Mouse (Mus musculus): ENCODE measurements around the gene Wdr73. TPM values are rescaled to one million over a fixed set of nuclear protein-coding genes. Genes with fewer than 3 reads are reported as not detected.

Gene Wdr73
- polyA plus RNA-seq, 1 experiment from 2014 or later: 36.3 TPM

DNA sequence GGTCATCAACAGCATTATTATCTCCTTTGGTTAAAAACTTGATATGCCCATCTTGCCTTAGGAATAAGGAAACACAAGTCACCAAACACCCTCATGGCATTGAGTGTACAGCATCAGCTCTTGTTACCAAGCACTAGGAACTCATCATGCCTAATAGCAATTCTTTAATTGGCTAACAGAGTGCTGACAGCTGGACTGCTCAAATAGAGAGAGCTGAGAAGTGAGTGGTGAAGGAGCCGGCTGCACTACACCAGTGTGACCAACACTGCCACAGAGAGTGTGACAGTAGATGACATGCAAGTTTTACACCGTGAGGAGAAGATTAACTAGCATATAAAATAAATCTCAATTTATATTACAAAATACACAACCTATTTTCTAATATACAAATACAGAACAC is 22.1 kb upstream of the Wdr73 start:
- WGBS: 85% methylated on average over 2 of the region's 2 CpGs
- Histone ChIP-seq H3K27me3 (ENCODE audit: control insufficient read depth, insufficient read depth, low read depth, low read length) (no peaks in the 10 kb centered on the region), H3K27ac (ENCODE audit: low read length) (no peak overlapping the region), H3K4me1 (ENCODE audit: control insufficient read depth, insufficient read depth, low read length) (no peaks in the 10 kb centered on the region), H3K4me2 (ENCODE audit: low read length) (no peak overlapping the region), H3K9me3 (replicated peaks; ENCODE audit: control insufficient read depth, low read length, poor library complexity, severe bottlenecking) (no peaks in the 10 kb centered on the region), H3K36me3 (ENCODE audit: control insufficient read depth, insufficient read depth, low read length) (peaks cover 17% of the 10 kb centered on the region), H3K4me3 (ENCODE audit: low read depth, low read length) (no peak overlapping the region), H3K9ac (ENCODE audit: low read depth, low read length) (no peak overlapping the region)
- no peak for ATAC-seq

DNA sequence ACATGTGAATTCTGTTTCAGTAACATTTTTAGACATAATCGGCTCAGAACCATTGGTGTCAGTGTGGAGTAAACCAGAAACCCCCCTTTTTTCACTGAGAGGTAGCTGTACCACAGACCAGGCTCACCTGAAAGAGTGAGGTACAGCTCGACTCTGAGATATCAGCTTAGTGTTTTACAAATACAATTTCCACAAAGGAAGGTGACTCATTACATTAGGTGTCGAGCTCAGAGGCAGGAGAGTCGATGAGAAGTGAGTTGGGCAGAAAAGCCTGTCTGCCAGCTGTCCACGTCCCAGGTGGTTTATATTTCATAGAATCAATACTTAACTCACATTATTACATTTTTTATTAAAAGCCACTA is 18.6 kb upstream of the Wdr73 start:
- ATAC-seq: no peak
- Histone ChIP-seq H3K9me3 (replicated peaks; ENCODE audit: control insufficient read depth, low read length, poor library complexity, severe bottlenecking) (no peaks in the 10 kb centered on the region), H3K36me3 (ENCODE audit: control insufficient read depth, insufficient read depth, low read length) (peaks cover 17% of the 10 kb centered on the region), H3K27me3 (ENCODE audit: control insufficient read depth, insufficient read depth, low read depth, low read length) (no peaks in the 10 kb centered on the region), H3K27ac (ENCODE audit: low read length) (no peak overlapping the region), H3K9ac (ENCODE audit: low read depth, low read length) (no peak overlapping the region), H3K4me3 (ENCODE audit: low read depth, low read length) (no peak overlapping the region), H3K4me2 (ENCODE audit: low read length) (no peak overlapping the region), H3K4me1 (ENCODE audit: control insufficient read depth, insufficient read depth, low read length) (no peaks in the 10 kb centered on the region)
- 91% methylated on average over 5 of the region's 5 CpGs for WGBS

DNA sequence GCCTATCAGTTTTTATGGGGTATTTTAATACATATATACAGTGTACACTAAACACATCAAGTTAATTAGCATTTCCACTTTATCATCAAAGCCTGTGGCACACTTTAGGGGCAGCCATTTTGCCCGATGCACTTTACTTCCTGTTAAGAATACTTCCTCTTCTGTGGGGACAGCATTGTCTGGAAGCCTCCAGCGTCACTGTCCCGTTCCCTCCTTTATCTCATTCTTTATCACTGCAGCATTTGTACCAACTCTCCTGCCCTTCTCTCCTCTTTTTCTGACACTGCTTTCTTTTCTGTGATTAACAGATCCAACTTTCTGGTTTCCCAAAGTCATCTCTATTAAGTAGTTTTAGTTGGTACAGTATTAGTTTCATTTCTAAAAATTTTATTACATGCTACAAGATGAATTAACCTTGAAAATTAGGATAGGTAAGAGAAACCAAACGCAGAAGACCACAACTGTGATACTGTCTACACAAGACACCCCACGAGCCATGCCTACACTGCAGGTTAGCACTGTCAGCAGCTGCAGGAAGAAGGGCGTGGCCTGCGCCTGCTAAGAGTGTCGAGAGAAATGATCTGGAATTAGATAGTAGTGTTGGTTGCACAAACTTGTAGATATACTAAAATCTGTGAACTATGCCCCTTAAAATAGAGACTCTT is 18.0 kb upstream of the Wdr73 start:
- Histone ChIP-seq H3K9me3 (replicated peaks; ENCODE audit: control insufficient read depth, low read length, poor library complexity, severe bottlenecking) (no peaks in the 10 kb centered on the region), H3K4me1 (ENCODE audit: control insufficient read depth, insufficient read depth, low read length) (no peaks in the 10 kb centered on the region), H3K9ac (ENCODE audit: low read depth, low read length) (no peak overlapping the region), H3K27ac (ENCODE audit: low read length) (no peak overlapping the region), H3K27me3 (ENCODE audit: control insufficient read depth, insufficient read depth, low read depth, low read length) (no peaks in the 10 kb centered on the region), H3K4me3 (ENCODE audit: low read depth, low read length) (no peak overlapping the region), H3K36me3 (ENCODE audit: control insufficient read depth, insufficient read depth, low read length) (peaks cover 13% of the 10 kb centered on the region), H3K4me2 (ENCODE audit: low read length) (no peak overlapping the region)
- ATAC-seq: no peak
- 88% methylated on average over 8 of the region's 8 CpGs for WGBS

DNA sequence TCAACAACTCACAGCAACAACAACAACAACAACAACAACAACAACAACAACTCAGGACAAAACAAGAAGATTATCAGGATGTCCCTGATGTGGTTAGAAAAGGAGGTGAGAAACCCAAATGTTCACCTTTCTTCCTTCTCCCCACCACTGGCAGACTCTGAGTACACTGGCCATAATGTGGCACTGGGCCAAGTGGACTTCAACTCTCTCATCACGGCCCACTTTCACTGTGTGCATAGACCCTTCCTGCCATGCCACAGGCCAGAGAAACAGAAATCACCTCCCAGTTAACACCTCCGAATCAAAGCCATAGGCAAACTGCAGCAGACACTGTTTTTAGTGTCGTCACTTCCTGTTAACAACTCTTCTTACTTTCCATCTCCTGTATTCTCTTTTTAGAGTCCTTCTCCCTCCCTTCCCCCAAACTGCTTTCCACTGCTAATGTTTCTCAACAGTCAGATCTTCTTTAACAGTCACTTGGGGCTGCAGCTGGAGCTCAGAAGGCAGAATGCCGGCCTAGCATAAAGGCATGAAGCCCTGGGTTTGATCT is 16.9 kb upstream of the Wdr73 start:
- Histone ChIP-seq H3K36me3 (ENCODE audit: control insufficient read depth, insufficient read depth, low read length) (peaks cover 13% of the 10 kb centered on the region; the same call in 1 of the 2 replicates), H3K9me3 (replicated peaks; ENCODE audit: control insufficient read depth, low read length, poor library complexity, severe bottlenecking) (no peaks in the 10 kb centered on the region), H3K4me3 (ENCODE audit: low read depth, low read length) (no peak overlapping the region), H3K4me2 (ENCODE audit: low read length) (no peak overlapping the region), H3K4me1 (ENCODE audit: control insufficient read depth, insufficient read depth, low read length) (no peaks in the 10 kb centered on the region), H3K27me3 (ENCODE audit: control insufficient read depth, insufficient read depth, low read depth, low read length) (no peaks in the 10 kb centered on the region), H3K9ac (ENCODE audit: low read depth, low read length) (no peak overlapping the region), H3K27ac (ENCODE audit: low read length) (no peak overlapping the region)
- whole genome bisulfite sequencing: 92% methylated on average over 4 of the region's 4 CpGs
- no peak for ATAC-seq

DNA sequence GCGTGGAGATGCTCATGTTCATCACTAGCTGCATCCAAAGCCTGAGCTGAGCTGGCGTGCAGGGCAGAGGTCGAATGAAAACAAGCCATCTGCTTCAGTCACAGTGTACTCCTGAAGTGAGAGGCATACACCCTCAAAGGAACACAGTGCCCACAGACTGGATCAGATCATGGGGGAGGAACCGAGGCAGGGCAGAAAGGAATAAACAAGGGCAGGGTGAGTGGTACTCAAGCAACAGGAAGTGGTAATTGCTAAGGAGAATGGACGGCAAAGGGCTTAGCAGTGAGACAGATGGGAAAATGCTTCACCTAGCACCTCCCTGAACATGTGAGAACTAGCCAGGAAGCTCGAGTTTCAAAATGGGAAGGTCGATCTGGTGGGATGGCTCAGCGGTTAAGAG is 11.4 kb upstream of the Wdr73 start:
- Histone ChIP-seq H3K9me3 (replicated peaks; ENCODE audit: control insufficient read depth, low read length, poor library complexity, severe bottlenecking) (no peaks in the 10 kb centered on the region), H3K9ac (ENCODE audit: low read depth, low read length) (no peak overlapping the region), H3K4me3 (ENCODE audit: low read depth, low read length) (no peak overlapping the region), H3K27me3 (ENCODE audit: control insufficient read depth, insufficient read depth, low read depth, low read length) (no peaks in the 10 kb centered on the region), H3K36me3 (ENCODE audit: control insufficient read depth, insufficient read depth, low read length) (peaks cover 21% of the 10 kb centered on the region), H3K4me1 (ENCODE audit: control insufficient read depth, insufficient read depth, low read length) (no peaks in the 10 kb centered on the region), H3K27ac (ENCODE audit: low read length) (no peak overlapping the region), H3K4me2 (ENCODE audit: low read length) (no peak overlapping the region)
- WGBS: 91% methylated on average over 8 of the region's 8 CpGs
- no peak for ATAC-seq

DNA sequence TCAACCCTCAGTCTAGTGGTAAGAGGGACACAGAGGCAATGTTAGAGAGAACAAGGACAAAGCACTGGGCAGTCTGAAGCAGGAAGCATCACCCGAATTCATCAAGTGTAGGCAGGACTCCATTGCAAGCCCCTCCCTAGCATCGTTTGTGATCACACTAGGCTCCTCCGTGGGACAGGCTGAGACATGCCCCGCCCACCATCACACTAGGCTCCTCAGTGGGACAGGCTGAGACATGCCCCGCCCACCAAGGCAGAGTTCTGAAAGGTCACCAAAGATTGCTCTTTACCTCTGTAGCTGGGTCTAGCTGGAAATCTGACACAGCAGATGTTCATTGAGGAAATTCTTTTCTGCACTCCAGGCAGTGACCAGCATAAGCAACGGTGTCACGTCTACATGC is 10.0 kb upstream of the Wdr73 start:
- 83% methylated on average over 7 of the region's 7 CpGs for WGBS
- Histone ChIP-seq H3K4me2 (ENCODE audit: low read length) (no peak overlapping the region), H3K4me1 (ENCODE audit: control insufficient read depth, insufficient read depth, low read length) (no peaks in the 10 kb centered on the region), H3K27me3 (ENCODE audit: control insufficient read depth, insufficient read depth, low read depth, low read length) (no peaks in the 10 kb centered on the region), H3K9me3 (replicated peaks; ENCODE audit: control insufficient read depth, low read length, poor library complexity, severe bottlenecking) (no peaks in the 10 kb centered on the region), H3K27ac (ENCODE audit: low read length) (no peak overlapping the region), H3K9ac (ENCODE audit: low read depth, low read length) (no peak overlapping the region), H3K4me3 (ENCODE audit: low read depth, low read length) (no peak overlapping the region), H3K36me3 (ENCODE audit: control insufficient read depth, insufficient read depth, low read length) (peaks cover 17% of the 10 kb centered on the region)
- ATAC-seq: no peak

DNA sequence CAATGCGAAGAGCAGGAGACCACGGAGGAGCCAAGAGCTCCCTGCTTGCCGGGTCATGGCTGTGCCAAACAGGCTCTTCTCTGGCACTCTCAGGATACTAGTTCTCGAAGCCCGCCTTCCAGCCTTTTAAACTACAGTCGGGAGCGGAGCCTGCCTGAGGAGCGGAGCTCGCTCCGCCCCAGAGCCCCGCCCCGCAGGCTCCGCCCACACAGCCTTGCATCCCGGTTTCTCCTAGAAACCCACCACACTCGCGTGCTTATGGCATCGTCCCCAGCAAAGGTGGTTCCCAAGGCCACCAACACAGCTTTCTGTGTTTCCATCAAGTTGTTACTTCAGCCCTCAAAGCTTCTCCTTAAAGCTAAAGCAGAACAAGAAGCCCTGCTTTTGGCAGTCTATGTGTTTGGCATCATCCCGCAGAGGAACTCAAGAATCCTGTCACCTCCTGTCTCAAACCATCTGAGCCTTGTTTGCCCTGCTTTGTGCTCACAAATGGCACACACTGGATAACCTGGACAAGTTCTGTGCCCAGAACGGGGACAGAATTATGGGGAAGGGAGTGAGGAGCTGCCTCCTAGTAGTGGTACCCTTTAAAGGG is 3.9 kb upstream of the Wdr73 start, which contains the start of gene Nmb:
Gene Nmb (minus strand): TSS at position 156 of the 595 bp plus-strand sequence.
- ATAC-seq: no peak
- 3% methylated on average over 19 of the region's 19 CpGs for WGBS
- Histone ChIP-seq H3K9ac (ENCODE audit: low read depth, low read length) (peak within 1 kb of the TSS; percentile 57), H3K9me3 (replicated peaks; ENCODE audit: control insufficient read depth, low read length, poor library complexity, severe bottlenecking) (no peaks in the 10 kb centered on the region), H3K4me3 (ENCODE audit: low read depth, low read length) (peak within 1 kb of the TSS; percentile 34), H3K4me2 (ENCODE audit: low read length) (peak within 1 kb of the TSS; percentile 75), H3K27ac (ENCODE audit: low read length) (no peak within 1 kb of the TSS), H3K27me3 (ENCODE audit: control insufficient read depth, insufficient read depth, low read depth, low read length) (no peaks in the 10 kb centered on the region), H3K36me3 (ENCODE audit: control insufficient read depth, insufficient read depth, low read length) (peaks cover 5% of the 10 kb centered on the region; the same call in 1 of the 2 replicates), H3K4me1 (ENCODE audit: control insufficient read depth, insufficient read depth, low read length) (peaks cover 19% of the 10 kb centered on the region)

DNA sequence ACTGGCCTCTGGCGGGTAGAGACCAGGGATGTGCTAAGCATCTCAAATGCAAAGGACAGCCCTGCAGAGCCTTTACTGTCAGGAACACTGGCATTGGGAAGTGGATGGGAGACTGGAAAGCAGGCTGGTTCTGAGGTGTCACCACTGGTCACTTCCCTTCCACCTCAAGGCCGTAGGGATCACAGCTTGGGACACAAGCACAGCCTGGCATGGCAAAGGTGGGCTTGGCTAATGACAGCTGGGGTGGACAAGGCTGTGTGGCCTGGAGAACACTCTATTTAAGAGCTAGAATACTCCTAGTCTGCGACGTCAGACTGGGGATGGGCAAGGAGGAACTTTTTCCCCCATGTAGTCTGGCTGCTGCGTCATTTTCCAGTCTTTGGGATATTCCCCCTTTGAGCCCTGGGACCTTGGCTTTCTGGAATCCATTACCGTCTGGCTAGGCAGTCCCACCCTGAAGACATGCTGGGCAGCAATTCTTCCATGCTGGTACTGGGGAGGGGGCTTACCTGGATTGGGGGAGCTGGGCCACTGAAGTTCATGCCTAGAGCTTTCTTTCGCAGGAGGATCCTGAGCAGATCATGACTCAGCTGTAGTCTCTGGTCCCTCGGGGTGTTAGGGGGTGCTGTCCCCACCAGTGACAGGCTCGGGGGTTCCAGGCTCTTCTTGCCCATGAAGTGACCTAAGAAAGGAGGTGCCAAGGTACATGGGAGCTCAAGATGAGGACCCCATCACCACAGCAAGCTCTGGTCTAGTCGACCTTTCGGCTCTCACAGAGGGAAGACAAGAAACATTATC is 2.8 kb upstream of the Wdr73 start:
- Histone ChIP-seq H3K4me3 (ENCODE audit: low read depth, low read length) (no peak overlapping the region), H3K4me1 (ENCODE audit: control insufficient read depth, insufficient read depth, low read length) (peaks cover 25% of the 10 kb centered on the region), H3K4me2 (ENCODE audit: low read length) (no peak overlapping the region), H3K36me3 (ENCODE audit: control insufficient read depth, insufficient read depth, low read length) (0 out of 2 replicates have a peak, but pooled peaks cover 2% of the 10 kb centered on the region), H3K27me3 (ENCODE audit: control insufficient read depth, insufficient read depth, low read depth, low read length) (no peaks in the 10 kb centered on the region), H3K27ac (ENCODE audit: low read length) (no peak overlapping the region), H3K9ac (ENCODE audit: low read depth, low read length) (no peak overlapping the region), H3K9me3 (replicated peaks; ENCODE audit: control insufficient read depth, low read length, poor library complexity, severe bottlenecking) (no peaks in the 10 kb centered on the region)
- no peak for ATAC-seq
- WGBS: 87% methylated on average over 11 of the region's 11 CpGs

Measured in midbrain, embryonic 16.5 days (tissue).